In genomic region chr7:113197161-113197775, GRCm38 (mm10) we compare ENCODE assay signal across 11 mouse cellular contexts. TPM values are rescaled to one million over a fixed set of nuclear protein-coding genes. Genes with fewer than 3 reads are reported as not detected.
DNase-seq lines count a peak whose midpoint lies in the region; ATAC-seq and TF ChIP-seq lines count a peak whose summit lies in the region.
"Had no signal": no experiment of that assay in that cellular context is flagged by ENCODE, and none has a peak within 500 bp of the region (broad histone marks: within the 10 kb centered on the region; RNA-seq: fewer than 3 reads in every experiment).

No protein-coding gene starts in this region.

- H3K9ac ChIP-seq in liver, embryonic 13.5 days: no peak overlapping the region
- no peak overlapping the region for H3K9ac ChIP-seq in stomach, embryonic 14.5 days (replicated peaks; ENCODE audit: low read depth, low read length)
- H3K9ac ChIP-seq: heart, embryonic 15.5 days had no signal

- H3K4me3 ChIP-seq in kidney, adult 2 months (ENCODE audit: insufficient read depth, low read depth, low read length): no peak overlapping the region
- H3K4me3 ChIP-seq in liver, embryonic 13.5 days (replicated peaks): no peak overlapping the region
- no peak overlapping the region for H3K4me3 ChIP-seq in stomach, embryonic 14.5 days (ENCODE audit: low read depth, low read length)
- H3K4me3 ChIP-seq: heart, embryonic 15.5 days; myocyte had no signal

- H3K27ac ChIP-seq in kidney, adult 2 months (ENCODE audit: insufficient read depth, low read depth, low read length): no peak overlapping the region
- H3K27ac ChIP-seq in liver, embryonic 13.5 days: no peak overlapping the region
- H3K27ac ChIP-seq in stomach, embryonic 14.5 days (ENCODE audit: low read length): no peak overlapping the region
- H3K27ac ChIP-seq: heart, embryonic 15.5 days had no signal

- H3K9me3 ChIP-seq in liver, embryonic 13.5 days (replicated peaks): no peaks in the 10 kb centered on the region
- H3K9me3 ChIP-seq in stomach, embryonic 14.5 days (ENCODE audit: control insufficient read depth, low read depth, low read length): no peaks in the 10 kb centered on the region
- H3K9me3 ChIP-seq: heart, embryonic 15.5 days had no signal

- ATAC-seq in common myeloid progenitor, adult 5-6 weeks (replicated peaks; ENCODE audit: low read depth, poor library complexity, severe bottlenecking): peak; percentile 90
- ATAC-seq in liver, embryonic 13.5 days (ENCODE audit: low read depth): no peak; the same call in 1 of the 2 replicates
- ATAC-seq in stomach, embryonic 14.5 days (ENCODE audit: insufficient number of reproducible peaks, insufficient read depth, low FRiP score, low read depth): no peak
- ATAC-seq in inflammation-experienced regulatory T-cells, adult 6 months: no peak

- WGBS in kidney, adult 2 months: 37% methylated on average over 10 of the region's 10 CpGs
- 16% methylated on average over 10 of the region's 10 CpGs for WGBS in liver, embryonic 13.5 days (ENCODE audit: insufficient replicate concordance)
- WGBS in stomach, embryonic 14.5 days: 18% methylated on average over 10 of the region's 10 CpGs

- no peak for TF ChIP-seq POLR2A in kidney, adult 2 months (IDR thresholded peaks at IDR 0.05; ENCODE audit: low read depth, low read length)

- TF ChIP-seq CTCF in kidney, adult 2 months (conservative IDR thresholded peaks at IDR 0.05; ENCODE audit: insufficient read depth, insufficient read length, low read depth, low read length): no peak

- peak; percentile 34 for DNase-seq in kidney, adult 2 months
- no peak for DNase-seq in kidney, adult 9 months
- DNase-seq in liver, embryonic 13.5 days: no peak
- DNase-seq in layer of hippocampus, postnatal 10 days (ENCODE audit: low spot score in 2 of 2): no peak
- DNase-seq in left cerebral cortex, adult 18-20 months (ENCODE audit: low spot score in 2 of 2): no peak
- DNase-seq: adrenal gland, adult 8-10 months had no signal

- peaks cover 4% of the 10 kb centered on the region for H3K4me1 ChIP-seq in kidney, adult 2 months (ENCODE audit: control insufficient read depth, insufficient read depth, low read length)
- no peaks in the 10 kb centered on the region; the same call in 1 of the 2 replicates for H3K4me1 ChIP-seq in liver, embryonic 13.5 days (replicated peaks)
- peaks cover 7% of the 10 kb centered on the region; the same call in 1 of the 2 replicates for H3K4me1 ChIP-seq in stomach, embryonic 14.5 days (ENCODE audit: control insufficient read depth, insufficient read depth, low read length)

- H3K36me3 ChIP-seq in kidney, adult 2 months (ENCODE audit: control insufficient read depth, insufficient read depth, low read length): no peaks in the 10 kb centered on the region
- no peaks in the 10 kb centered on the region for H3K36me3 ChIP-seq in liver, embryonic 13.5 days
- H3K36me3 ChIP-seq in stomach, embryonic 14.5 days (ENCODE audit: control insufficient read depth, insufficient read depth, low read length): no peaks in the 10 kb centered on the region
- H3K36me3 ChIP-seq: heart, embryonic 15.5 days had no signal

- H3K27me3 ChIP-seq in kidney, adult 2 months (replicated peaks; ENCODE audit: control insufficient read depth, insufficient read depth, low read length): no peaks in the 10 kb centered on the region
- peaks cover 7% of the 10 kb centered on the region for H3K27me3 ChIP-seq in liver, embryonic 13.5 days
- no peaks in the 10 kb centered on the region for H3K27me3 ChIP-seq in stomach, embryonic 14.5 days (ENCODE audit: control insufficient read depth, insufficient read depth, low read length)

- H3K4me2 ChIP-seq in liver, embryonic 13.5 days: 0 out of 2 replicates have a peak overlapping the region, but pooled peaks have one; percentile 3
- 0 out of 2 replicates have a peak overlapping the region, but pooled peaks have one; percentile 7 for H3K4me2 ChIP-seq in stomach, embryonic 14.5 days (replicated peaks; ENCODE audit: low read depth, low read length)
- H3K4me2 ChIP-seq: heart, embryonic 15.5 days had no signal

RNA-seq across cellular contexts. Expression of gene Arntl, which starts 10.0 kb away (rescaled TPM):
- polyA plus RNA-seq in kidney, adult 2 months (2012; rRNA removed): 6.0 and 7.3 TPM in 2 replicates
- 6.4 and 9.0 TPM in 2 replicates for total RNA-seq in common myeloid progenitor, adult 5-6 weeks (2017)
- polyA plus RNA-seq in liver, embryonic 13.5 days (2015; fragmentation: Nextera tagmentation; extraction: Ambion mirVana): 4.6 and 5.8 TPM in 2 replicates
- 14.0 and 14.6 TPM in 2 replicates for polyA plus RNA-seq in stomach, embryonic 14.5 days (2014; fragmentation: Nextera tagmentation; extraction: Ambion mirVana)
- 10 to 100 TPM; 26.3 to 28.1 TPM for total RNA-seq in layer of hippocampus, postnatal 10 days (2021)
- polyA plus RNA-seq in inflammation-experienced regulatory T-cells, adult 6 months (2017; shearing (Covaris generic)): 10 to 100 TPM; 20.7 to 36.9 (median 30.1) TPM
- 10 to 100 TPM; 47.4 to 54.1 TPM for total RNA-seq in left cerebral cortex, adult 18-20 months (2021)
